Mouse (Mus musculus) small intestine, adult 2 months (tissue): ENCODE data around the gene Lgals4.
"Not testable (repeated sequence)": the region's sequence is repeated elsewhere in the genome, so short reads cannot be mapped to it uniquely, and the experiment has no call there.

ENCODE experiments used
- CTCF ChIP-seq: fragments of 200-500 bp; IDR thresholded peaks from 2 replicates; pipeline ENCODE4 v1.5.1; 2012; ENCODE audit warnings: low read depth, mild to moderate bottlenecking, control low read depth, inconsistent platforms, low read length, moderate library complexity, mixed read lengths; ENCODE audit not compliant: insufficient replicate concordance, insufficient read length; ENCODE audit errors: extremely low read depth
- POLR2A ChIP-seq: fragments of 200-500 bp; IDR thresholded peaks from 2 replicates; pipeline ENCODE4 v1.6.1; 2012; ENCODE audit warnings: low read depth, mild to moderate bottlenecking, control low read depth, inconsistent platforms, low read length, moderate library complexity

GRCm38 (mm10) chr7:28883704-28884103 lies 50.0 kb downstream of the Lgals4 start:
- not testable (repeated sequence) for TF ChIP-seq POLR2A, CTCF
